Mouse (Mus musculus) retina, embryonic 14.5 days (tissue): ENCODE measurements around the gene 9330159F19Rik.
A peak's percentile ranks its signal among the peaks of the same experiment; 100 is the strongest.

Source experiments
- DNase-seq: peaks from one replicate; pipeline ENCODE4 v3.0.0-alpha.2; 2015; ENCODE audit warnings: low spot score

Gene 9330159F19Rik

GRCm38 (mm10) chr10:29211453-29211852, at the start of gene 9330159F19Rik:
9330159F19Rik (plus strand) TSS chr10:29211606.
- DNase-seq: no peak

- DNase-seq: no peak
Measured at GRCm38 (mm10) chr10:29161664-29162063, 49.7 kb upstream of the 9330159F19Rik start.

GRCm38 (mm10) chr10:29173778-29174177, 37.6 kb upstream of the 9330159F19Rik start:
- DNase-seq: no peak

GRCm38 (mm10) chr10:29175656-29176055, 35.8 kb upstream of the 9330159F19Rik start:
- DNase-seq: peak; percentile 22

GRCm38 (mm10) chr10:29176881-29177280, 34.5 kb upstream of the 9330159F19Rik start:
- DNase-seq: no peak

GRCm38 (mm10) chr10:29178003-29178402, 33.4 kb upstream of the 9330159F19Rik start:
- no peak for DNase-seq

- no peak for DNase-seq
Measured at GRCm38 (mm10) chr10:29180210-29180609, 31.2 kb upstream of the 9330159F19Rik start.

GRCm38 (mm10) chr10:29181046-29181445, 30.4 kb upstream of the 9330159F19Rik start:
- DNase-seq: no peak

- DNase-seq: no peak
Measured at GRCm38 (mm10) chr10:29193769-29194168, 17.6 kb upstream of the 9330159F19Rik start.

GRCm38 (mm10) chr10:29196811-29197210, 14.6 kb upstream of the 9330159F19Rik start:
- no peak for DNase-seq

GRCm38 (mm10) chr10:29198642-29199041, 12.8 kb upstream of the 9330159F19Rik start, which contains the start of gene Gm49353:
Gm49353 (plus strand) TSS chr10:29198954.
- DNase-seq: no peak

- DNase-seq: no peak
Measured at GRCm38 (mm10) chr10:29199835-29200234, 11.6 kb upstream of the 9330159F19Rik start.

- no peak for DNase-seq
Measured at GRCm38 (mm10) chr10:29200609-29201008, 10.8 kb upstream of the 9330159F19Rik start.

GRCm38 (mm10) chr10:29206730-29207129, 4.7 kb upstream of the 9330159F19Rik start:
- DNase-seq: peak; percentile 82

GRCm38 (mm10) chr10:29208735-29209134, 2.7 kb upstream of the 9330159F19Rik start:
- DNase-seq: no peak

- DNase-seq: no peak
Measured at GRCm38 (mm10) chr10:29213534-29214100, 2.2 kb downstream of the 9330159F19Rik start.

GRCm38 (mm10) chr10:29216957-29217356, 5.6 kb downstream of the 9330159F19Rik start:
- DNase-seq: no peak

- no peak for DNase-seq
Measured at GRCm38 (mm10) chr10:29217451-29217850, 6.0 kb downstream of the 9330159F19Rik start.

GRCm38 (mm10) chr10:29225329-29225728, 13.9 kb downstream of the 9330159F19Rik start:
- DNase-seq: no peak

- no peak for DNase-seq
Measured at GRCm38 (mm10) chr10:29231208-29231607, 19.8 kb downstream of the 9330159F19Rik start.
